Mouse (Mus musculus) thymus, adult 2 months (tissue): ENCODE measurements at regions not wholly inside any gene's neighbourhood (a gene's known extent, or its start where the extent isn't known, plus 50 kb on each side); places are given as distances from the start of the nearest gene placed in this dataset.

Experiments used
- CTCF ChIP-seq: fragments of 200-500 bp; IDR thresholded peaks from 2 replicates; pipeline ENCODE4 v1.5.1; 2012; ENCODE audit warnings: mild to moderate bottlenecking, control low read depth, low read length, moderate library complexity, borderline replicate concordance; ENCODE audit not compliant: control insufficient read depth, poor library complexity, insufficient read depth; ENCODE audit errors: extremely low read depth
- POLR2A ChIP-seq: fragments of 200-500 bp; IDR thresholded peaks from 2 replicates; pipeline ENCODE4 v1.6.1; 2012; ENCODE audit warnings: mild to moderate bottlenecking, low read length, control low read depth, moderate library complexity; ENCODE audit not compliant: control insufficient read depth, poor library complexity, insufficient read depth; ENCODE audit errors: extremely low read depth

GRCm38 (mm10) chr10:97211785-97212398 is 267.5 kb upstream of the Dcn start:
- TF ChIP-seq CTCF (no peak), POLR2A (no peak)
